Mouse (Mus musculus) CH12.LX (cell line): Measurements from ENCODE around the gene Naaladl1. TPM values are rescaled to one million over a fixed set of nuclear protein-coding genes. Genes with fewer than 3 reads are reported as not detected.
A peak's percentile ranks its signal among the peaks of the same experiment; 100 is the strongest.

ENCODE experiments used
- DNase-seq: peaks from one replicate; pipeline ENCODE4 v3.0.0-alpha.2; 2013; ENCODE audit errors: extremely low read depth
- H3K27ac ChIP-seq: 2 replicates; pipeline ENCODE4 v1.5.1; 2012; ENCODE audit warnings: low read depth, mild to moderate bottlenecking, control low read depth, moderate library complexity; ENCODE audit not compliant: insufficient read depth
- H3K27me3 ChIP-seq: replicated peaks from 2 replicates; pipeline ENCODE3; 2012; ENCODE audit warnings: inconsistent platforms
- H3K36me3 ChIP-seq, 2 experiments: replicated peaks in 1 of 2; 2 replicates each; pipeline versions ENCODE3 to v1.6.1; 2012; ENCODE audit warnings: inconsistent platforms in 1 of 2, low read length in 1 of 2, mild to moderate bottlenecking in 1 of 2, mixed read lengths in 1 of 2, moderate library complexity in 1 of 2; ENCODE audit not compliant: control insufficient read depth in 1 of 2, insufficient read depth in 1 of 2
- H3K4me1 ChIP-seq, 2 experiments: 2 replicates each; pipeline ENCODE4 v1.6.1; 2012; ENCODE audit warnings: inconsistent platforms in 1 of 2, moderate library complexity in 1 of 2; ENCODE audit not compliant: insufficient read depth in 2 of 2, control insufficient read depth in 1 of 2
- H3K4me2 ChIP-seq: 2 replicates; pipeline ENCODE4 v1.6.1; 2012; ENCODE audit warnings: low read depth, mild to moderate bottlenecking, control low read depth; ENCODE audit not compliant: poor library complexity, insufficient read depth, severe bottlenecking
- H3K4me3 ChIP-seq, 3 experiments: fragments of 150-350 bp in 1 of 3; sonication (generic) in 1 of 3; replicated peaks in 1 of 3; 2 replicates each; pipeline versions ENCODE3 to v1.5.1; 2011 to 2012; ENCODE audit warnings: low read depth in 2 of 3, low read length in 2 of 3, mild to moderate bottlenecking in 2 of 3, moderate library complexity in 2 of 3, control low read depth in 1 of 3, improper control_type of control experiment in 1 of 3, inconsistent platforms in 1 of 3, mixed read lengths in 1 of 3; ENCODE audit not compliant: poor library complexity in 1 of 3
- H3K79me2 ChIP-seq: replicated peaks from 2 replicates; pipeline ENCODE4 v1.6.1; 2012; ENCODE audit warnings: mild to moderate bottlenecking, moderate library complexity; ENCODE audit not compliant: control insufficient read depth, poor library complexity, insufficient read depth, severe bottlenecking; ENCODE audit errors: extremely low read depth
- H3K9ac ChIP-seq: 2 replicates; pipeline ENCODE4 v1.6.1; 2012; ENCODE audit warnings: low read depth, mild to moderate bottlenecking, control low read depth, moderate library complexity; ENCODE audit not compliant: insufficient read depth
- H3K9me3 ChIP-seq: replicated peaks from 2 replicates; pipeline ENCODE3; 2012; ENCODE audit warnings: low read length, inconsistent platforms, mixed read lengths
- BHLHE40 ChIP-seq: IDR thresholded peaks from 2 replicates; pipeline ENCODE4 v1.6.1; 2011; ENCODE audit warnings: mild to moderate bottlenecking, low read depth, low read length, improper control_type of control experiment
- CHD1 ChIP-seq: IDR thresholded peaks from 2 replicates; pipeline ENCODE4 v1.6.1; 2012; ENCODE audit warnings: low read depth, low read length, improper control_type of control experiment, inconsistent platforms
- CHD2 ChIP-seq: IDR thresholded peaks from 2 replicates; pipeline ENCODE4 v1.6.1; 2011; ENCODE audit warnings: low read length, improper control_type of control experiment
- CTCF ChIP-seq, 2 experiments: IDR thresholded peaks in 1 of 2; conservative IDR thresholded peaks in 1 of 2; 2 replicates each; pipeline ENCODE4 v1.5.1; 2011 to 2012; ENCODE audit warnings: low read depth in 2 of 2, low read length in 2 of 2, improper control_type of control experiment in 1 of 2, inconsistent platforms in 1 of 2, mild to moderate bottlenecking in 1 of 2, moderate library complexity in 1 of 2
- E2F4 ChIP-seq: IDR thresholded peaks from 2 replicates; pipeline ENCODE4 v1.6.1; 2011; ENCODE audit warnings: low read depth, low read length, improper control_type of control experiment; ENCODE audit not compliant: insufficient replicate concordance
- ELF1 ChIP-seq: IDR thresholded peaks from 2 replicates; pipeline ENCODE4 v1.6.1; 2014; ENCODE audit warnings: low read depth, mild to moderate bottlenecking, inconsistent platforms, low read length, improper control_type of control experiment
- EP300 ChIP-seq: IDR thresholded peaks from 2 replicates; pipeline ENCODE4 v1.6.1; 2011; ENCODE audit warnings: low read length, improper control_type of control experiment
- ETS1 ChIP-seq: conservative IDR thresholded peaks from 2 replicates; pipeline ENCODE4 v1.6.1; 2012; ENCODE audit warnings: low read depth, mild to moderate bottlenecking, inconsistent platforms, low read length, improper control_type of control experiment, moderate library complexity
- GABPA ChIP-seq: IDR thresholded peaks from 2 replicates; pipeline ENCODE4 v1.6.1; 2012; ENCODE audit warnings: low read depth, low read length, improper control_type of control experiment, inconsistent platforms; ENCODE audit not compliant: insufficient replicate concordance
- HCFC1 ChIP-seq: IDR thresholded peaks from 2 replicates; pipeline ENCODE4 v1.6.1; 2012; ENCODE audit warnings: low read depth, mild to moderate bottlenecking, inconsistent platforms, low read length, improper control_type of control experiment
- IRF4 ChIP-seq: IDR thresholded peaks from 2 replicates; pipeline ENCODE4 v1.6.1; 2014; ENCODE audit warnings: low read depth, mild to moderate bottlenecking, inconsistent platforms, low read length, improper control_type of control experiment
- JUN ChIP-seq: IDR thresholded peaks from 2 replicates; pipeline ENCODE4 v1.6.1; 2011; ENCODE audit warnings: low read depth, mild to moderate bottlenecking, low read length, improper control_type of control experiment, moderate library complexity; ENCODE audit not compliant: insufficient read depth
- JUND ChIP-seq: conservative IDR thresholded peaks from 2 replicates; pipeline ENCODE4 v1.6.1; 2011; ENCODE audit warnings: low read depth, low read length, improper control_type of control experiment
- KAT2A ChIP-seq: IDR thresholded peaks from 2 replicates; pipeline ENCODE4 v1.6.1; 2012; ENCODE audit warnings: low read length, improper control_type of control experiment, inconsistent platforms; ENCODE audit not compliant: insufficient replicate concordance
- MAFK ChIP-seq: IDR thresholded peaks from 2 replicates; pipeline ENCODE4 v1.6.1; 2011; ENCODE audit warnings: low read length, improper control_type of control experiment; ENCODE audit not compliant: insufficient replicate concordance
- MAX ChIP-seq: IDR thresholded peaks from 2 replicates; pipeline ENCODE4 v1.6.1; 2011; ENCODE audit warnings: low read length, improper control_type of control experiment
- MAZ ChIP-seq: IDR thresholded peaks from 2 replicates; pipeline ENCODE4 v1.6.1; 2012; ENCODE audit warnings: low read depth, mild to moderate bottlenecking, inconsistent platforms, low read length, improper control_type of control experiment, moderate library complexity
- MEF2A ChIP-seq: IDR thresholded peaks from 2 replicates; pipeline ENCODE4 v1.6.1; 2014; ENCODE audit warnings: low read depth, mild to moderate bottlenecking, inconsistent platforms, low read length, improper control_type of control experiment, borderline replicate concordance
- MXI1 ChIP-seq: IDR thresholded peaks from 2 replicates; pipeline ENCODE4 v1.6.1; 2011; ENCODE audit warnings: mild to moderate bottlenecking, low read depth, low read length, improper control_type of control experiment
- MYC ChIP-seq: IDR thresholded peaks from 2 replicates; pipeline ENCODE4 v1.6.1; 2011; ENCODE audit warnings: low read depth, mild to moderate bottlenecking, improper control_type of control experiment, low read length
- NELFE ChIP-seq: IDR thresholded peaks from 2 replicates; pipeline ENCODE4 v1.6.1; 2011; ENCODE audit warnings: low read depth, low read length, improper control_type of control experiment
- NRF1 ChIP-seq: IDR thresholded peaks from 2 replicates; pipeline ENCODE4 v1.6.1; 2014; ENCODE audit warnings: low read depth, mild to moderate bottlenecking, inconsistent platforms, low read length, improper control_type of control experiment, moderate library complexity
- PAX5 ChIP-seq: IDR thresholded peaks from 2 replicates; pipeline ENCODE4 v1.6.1; 2012; ENCODE audit warnings: low read length, inconsistent platforms, mixed read lengths
- POLR2A ChIP-seq: IDR thresholded peaks from 2 replicates; pipeline ENCODE4 v1.6.1; 2011; ENCODE audit warnings: low read depth, mild to moderate bottlenecking, improper control_type of control experiment, low read length
- POLR2AphosphoS2 ChIP-seq: IDR thresholded peaks from 2 replicates; pipeline ENCODE4 v1.6.1; 2011; ENCODE audit warnings: low read depth, low read length, improper control_type of control experiment
- RAD21 ChIP-seq: IDR thresholded peaks from 2 replicates; pipeline ENCODE4 v1.6.1; 2011; ENCODE audit warnings: low read depth, mild to moderate bottlenecking, low read length, improper control_type of control experiment, moderate library complexity
- RCOR1 ChIP-seq: conservative IDR thresholded peaks from 2 replicates; pipeline ENCODE4 v1.6.1; 2012; ENCODE audit warnings: low read depth, mild to moderate bottlenecking, inconsistent platforms, low read length, improper control_type of control experiment
- SIN3A ChIP-seq: IDR thresholded peaks from 2 replicates; pipeline ENCODE4 v1.6.1; 2012; ENCODE audit warnings: low read length, improper control_type of control experiment, inconsistent platforms
- SMC3 ChIP-seq: IDR thresholded peaks from 2 replicates; pipeline ENCODE4 v1.6.1; 2011; ENCODE audit warnings: low read depth, low read length, improper control_type of control experiment
- TBP ChIP-seq: conservative IDR thresholded peaks from 2 replicates; pipeline ENCODE4 v1.6.1; 2011; ENCODE audit warnings: low read depth, low read length, improper control_type of control experiment
- TCF12 ChIP-seq: IDR thresholded peaks from 2 replicates; pipeline ENCODE4 v1.6.1; 2014; ENCODE audit warnings: low read depth, mild to moderate bottlenecking, inconsistent platforms, low read length, improper control_type of control experiment
- UBTF ChIP-seq: IDR thresholded peaks from 2 replicates; pipeline ENCODE4 v1.6.1; 2012; ENCODE audit warnings: low read depth, mild to moderate bottlenecking, inconsistent platforms, low read length, improper control_type of control experiment, moderate library complexity
- USF1 ChIP-seq: IDR thresholded peaks from 2 replicates; pipeline ENCODE4 v1.6.1; 2014; ENCODE audit warnings: low read depth, mild to moderate bottlenecking, inconsistent platforms, low read length, improper control_type of control experiment
- USF2 ChIP-seq: conservative IDR thresholded peaks from 2 replicates; pipeline ENCODE4 v1.6.1; 2011; ENCODE audit warnings: low read depth, low read length, improper control_type of control experiment
- ZC3H11A ChIP-seq: IDR thresholded peaks from 2 replicates; pipeline ENCODE4 v1.6.1; 2012; ENCODE audit warnings: low read depth, mild to moderate bottlenecking, inconsistent platforms, low read length, improper control_type of control experiment
- ZKSCAN1 ChIP-seq: IDR thresholded peaks from 2 replicates; pipeline ENCODE4 v1.6.1; 2012; ENCODE audit warnings: low read depth, inconsistent platforms, low read length, improper control_type of control experiment, borderline replicate concordance
- ZMIZ1 ChIP-seq: IDR thresholded peaks from 2 replicates; pipeline ENCODE4 v1.6.1; 2012; ENCODE audit warnings: low read depth, mild to moderate bottlenecking, inconsistent platforms, low read length, improper control_type of control experiment
- ZNF384 ChIP-seq: IDR thresholded peaks from 2 replicates; pipeline ENCODE4 v1.6.1; 2012; ENCODE audit warnings: low read depth, low read length, improper control_type of control experiment, inconsistent platforms
- dilution Hi-C: fragments of 300-500 bp; cut with MboI; formaldehyde crosslinking; loops from 2 replicates; pipeline ENCODE4 v1.14.3; 2020; ENCODE audit warnings: low sequenced_read_pairs; ENCODE audit not compliant: extremely low pct_unique_long_range_greater_than_20kb, extremely low pct_ligation_motif_present
- in situ Hi-C: fragments of 300-500 bp; cut with MboI; formaldehyde crosslinking; loops from 3 replicates; pipeline ENCODE4 v1.14.3; 2019; ENCODE audit warnings: low sequenced_read_pairs, low pct_ligation_motif_present, low pct_unique_long_range_greater_than_20kb, mixed read lengths
- polyA plus RNA-seq: library from polyadenylated mRNA; unstranded; fragments of >175 nt; gene quantifications from 2 replicates; pipeline ENCODE4 v1.2.1, GENCODE M21; 2012; ENCODE audit warnings: low read depth; ENCODE audit not compliant: insufficient read length
- total RNA-seq, 2 experiments: library from RNA; depleted of rRNA; stranded (reverse); fragments of 300-350 nt in 1 of 2; fragments of >200 nt in 1 of 2; gene quantifications; 2 replicates each; pipeline ENCODE4 v1.2.3; 2012 to 2014

Gene Naaladl1
- total and polyA plus RNA-seq, 3 experiments = 0.24 to 1.9 (median 0.34) TPM

GRCm38 (mm10) chr19:6140678-6141393 lies 35.3 kb downstream of the Naaladl1 start, which contains the start of gene Batf2:
Gene Batf2, plus strand, starts transcription at chr19:6140983.
- Histone ChIP-seq H3K27me3 (peaks cover 4% of the 10 kb centered on the region), H3K4me1 (peaks cover 8% of the 10 kb centered on the region in 2 experiments), H3K36me3 (peaks cover 4 to 22% of the 10 kb centered on the region in 2 experiments), H3K79me2 (no peaks in the 10 kb centered on the region), H3K9ac (peak within 1 kb of the TSS; percentile 77), H3K9me3 (peaks cover 2% of the 10 kb centered on the region), H3K4me2 (peak within 1 kb of the TSS; percentile 48), H3K27ac (peak within 1 kb of the TSS; percentile 80), H3K4me3 (peak within 1 kb of the TSS; percentile 61 to 87 (median 79))
- peak; percentile 94 for DNase-seq
- dilution Hi-C loops = no loop called here
- in situ Hi-C loops = no loop called here
- TF ChIP-seq IRF4 = no peak
- TF ChIP-seq POLR2A = peak; percentile 71
- TF ChIP-seq POLR2AphosphoS2 = no peak
- TF ChIP-seq EP300 = no peak
- TF ChIP-seq MAX = peak; percentile 92
- TF ChIP-seq E2F4 = peak; percentile 30; the same call in 1 of the 2 replicates
- no peak; the same call in 1 of the 2 replicates for TF ChIP-seq ELF1
- peak; percentile 28 for TF ChIP-seq MEF2A
- TF ChIP-seq JUND = no peak
- TF ChIP-seq CTCF (conservative IDR thresholded peaks at IDR 0.05 in 1 of 2, IDR thresholded peaks at IDR 0.05 in 1 of 2; ENCODE audit: low read depth in 2 of 2, low read length in 2 of 2) = peak in 1 of 2 experiments; percentile 84; a peak in 2 of 4 replicates
- TF ChIP-seq ZKSCAN1 = no peak
- TF ChIP-seq ZC3H11A = no peak
- TF ChIP-seq RAD21 = no peak
- no peak for TF ChIP-seq PAX5
- TF ChIP-seq TCF12 = no peak; the same call in none of the 2 replicates
- peak; percentile 43; the same call in 1 of the 2 replicates for TF ChIP-seq ETS1
- peak; percentile 97 for TF ChIP-seq USF2
- no peak for TF ChIP-seq GABPA
- peak; percentile 91 for TF ChIP-seq BHLHE40
- no peak for TF ChIP-seq ZNF384
- no peak for TF ChIP-seq RCOR1
- TF ChIP-seq USF1 = peak; percentile 99
- no peak for TF ChIP-seq JUN
- no peak for TF ChIP-seq MYC
- TF ChIP-seq MAZ = no peak
- TF ChIP-seq MAFK = no peak
- peak; percentile 50 for TF ChIP-seq CHD2
- TF ChIP-seq SIN3A = peak; percentile 84
- TF ChIP-seq HCFC1 = peak; percentile 61
- TF ChIP-seq MXI1 = peak; percentile 25; the same call in 1 of the 2 replicates
- TF ChIP-seq SMC3 = peak; percentile 44; the same call in 1 of the 2 replicates
- peak; percentile 42; the same call in 1 of the 2 replicates for TF ChIP-seq ZMIZ1
- TF ChIP-seq KAT2A = 0 out of 2 replicates have a peak, but pooled peaks have one; percentile 53
- no peak for TF ChIP-seq UBTF
- 0 out of 2 replicates have a peak, but pooled peaks have one; percentile 29 for TF ChIP-seq NRF1
- TF ChIP-seq NELFE = peak; percentile 86
- TF ChIP-seq CHD1 = peak; percentile 73; the same call in 1 of the 2 replicates
- no peak; the same call in 1 of the 2 replicates for TF ChIP-seq TBP
